In the genomic region with DNA sequence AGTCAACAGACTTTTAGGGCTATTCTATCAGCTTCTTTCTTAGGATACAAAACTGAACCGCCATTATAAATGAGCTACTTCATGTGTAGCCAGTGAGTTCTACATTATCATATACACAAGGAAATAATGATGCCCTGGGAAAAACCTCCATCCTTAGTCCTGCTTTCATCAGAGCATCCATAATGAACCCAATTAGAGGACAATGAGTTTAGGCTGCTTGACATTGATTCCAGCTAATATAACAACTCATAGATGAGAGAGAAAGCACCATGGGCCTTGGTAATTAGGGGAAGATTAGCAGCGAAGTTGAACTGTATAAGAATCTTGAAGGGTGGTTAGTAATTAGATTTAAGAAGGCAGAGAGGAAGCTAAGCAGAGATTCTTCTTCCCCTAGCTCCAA, we compare ENCODE assay signal across 27 mouse cellular contexts.
"Had no signal": no experiment of that assay in that cellular context is flagged by ENCODE, and none has a peak within 500 bp of the region (broad histone marks: within the 10 kb centered on the region; RNA-seq: fewer than 3 reads in every experiment).

No protein-coding gene starts in this region.

- H3K4me3 ChIP-seq: gastrocnemius, adult 2 months; heart, embryonic 10.5 days; heart, embryonic 12.5 days; hindbrain, embryonic 10.5 days; hindbrain, embryonic 12.5 days; intestine, embryonic 15.5 days; layer of hippocampus, adult 2 months; limb, embryonic 13.5 days; limb, embryonic 15.5 days; liver, embryonic 12.5 days had no signal

- H3K27ac ChIP-seq: gastrocnemius, adult 2 months; heart, embryonic 10.5 days; hindbrain, embryonic 10.5 days; hindbrain, embryonic 12.5 days; hindbrain, embryonic 14.5 days; intestine, embryonic 15.5 days; layer of hippocampus, adult 2 months; limb, embryonic 13.5 days; limb, embryonic 15.5 days; liver, embryonic 12.5 days had no signal

- H3K9ac ChIP-seq: heart, embryonic 12.5 days; hindbrain, embryonic 12.5 days; hindbrain, embryonic 14.5 days; intestine, embryonic 15.5 days; limb, embryonic 13.5 days; limb, embryonic 15.5 days; liver, embryonic 12.5 days had no signal

- DNase-seq: gastrocnemius, adult 2 months; gastrocnemius, postnatal 10 days; gastrocnemius, postnatal 25 days; heart, adult 18-20 months; heart, postnatal 10 days; heart, postnatal 4 days; kidney, adult 18-20 months; kidney, adult 8-10 months; kidney, postnatal 10 days; kidney, postnatal 25 days; kidney, postnatal 4 days; layer of hippocampus, adult 9-11 months; layer of hippocampus, postnatal 36 days; left cerebral cortex, postnatal 4 days had no signal

- H3K36me3 ChIP-seq: heart, embryonic 10.5 days; heart, embryonic 12.5 days; hindbrain, embryonic 10.5 days; hindbrain, embryonic 12.5 days; intestine, embryonic 15.5 days; limb, embryonic 13.5 days; limb, embryonic 15.5 days; liver, embryonic 12.5 days had no signal

- H3K4me1 ChIP-seq: heart, embryonic 10.5 days; heart, embryonic 12.5 days; hindbrain, embryonic 12.5 days; intestine, embryonic 15.5 days; liver, embryonic 12.5 days had no signal

- H3K9me3 ChIP-seq: heart, embryonic 10.5 days; heart, embryonic 12.5 days; hindbrain, embryonic 10.5 days; hindbrain, embryonic 12.5 days; intestine, embryonic 15.5 days; limb, embryonic 13.5 days; limb, embryonic 15.5 days had no signal

- ATAC-seq: hindbrain, embryonic 16.5 days; inflammation-experienced regulatory T-cells, adult 6 months; intestine, embryonic 15.5 days; intestine, postnatal 0 days; liver, embryonic 12.5 days had no signal

- H3K4me2 ChIP-seq: heart, embryonic 12.5 days; hindbrain, embryonic 12.5 days; hindbrain, embryonic 14.5 days; intestine, embryonic 15.5 days; limb, embryonic 13.5 days; limb, embryonic 15.5 days; liver, embryonic 12.5 days had no signal

- H3K27me3 ChIP-seq: heart, embryonic 12.5 days; hindbrain, embryonic 12.5 days; intestine, embryonic 15.5 days; limb, embryonic 13.5 days; limb, embryonic 15.5 days; liver, embryonic 12.5 days had no signal
